Mouse (Mus musculus) heart, embryonic 16.5 days (tissue): ENCODE results near the gene Tcte2. TPM values are rescaled to one million over a fixed set of nuclear protein-coding genes. Genes with fewer than 3 reads are reported as not detected.

Experiments used
- ATAC-seq: fragments of 200-750 bp; cut with Nextera tagmentation; replicated peaks from 2 replicates; pipeline ENCODE4 v1.8.0; 2017; ENCODE audit warnings: moderate number of reproducible peaks; ENCODE audit not compliant: insufficient read depth, low FRiP score; ENCODE audit errors: extremely low read depth
- H3K27ac ChIP-seq: fragments of 300-500 bp; sonication (generic); 2 replicates; pipeline ENCODE4 v1.5.1; 2014; ENCODE audit warnings: mild to moderate bottlenecking, low read length, control low read depth, moderate library complexity
- H3K27me3 ChIP-seq: fragments of 300-500 bp; sonication (generic); 2 replicates; pipeline ENCODE4 v1.6.1; 2014; ENCODE audit warnings: low read length, mixed read lengths; ENCODE audit not compliant: control insufficient read depth, insufficient read depth
- H3K36me3 ChIP-seq: fragments of 300-500 bp; sonication (generic); 2 replicates; pipeline ENCODE4 v1.6.1; 2014; ENCODE audit not compliant: control insufficient read depth, insufficient read depth
- H3K4me1 ChIP-seq: fragments of 300-500 bp; sonication (generic); 2 replicates; pipeline ENCODE4 v1.6.1; 2014; ENCODE audit warnings: low read length, mixed read lengths; ENCODE audit not compliant: control insufficient read depth, insufficient read depth
- H3K4me2 ChIP-seq: fragments of 300-500 bp; sonication (generic); 2 replicates; pipeline ENCODE4 v1.6.1; 2014; ENCODE audit warnings: low read depth, mild to moderate bottlenecking, control low read depth, low read length
- H3K4me3 ChIP-seq: fragments of 300-500 bp; sonication (generic); 2 replicates; pipeline ENCODE4 v1.5.1; 2014; ENCODE audit warnings: mild to moderate bottlenecking, control low read depth, low read length
- H3K9ac ChIP-seq: fragments of 300-500 bp; sonication (generic); 2 replicates; pipeline ENCODE4 v1.6.1; 2014; ENCODE audit warnings: low read length, control low read depth
- H3K9me3 ChIP-seq: fragments of 300-500 bp; sonication (generic); replicated peaks from 2 replicates; pipeline ENCODE4 v1.6.1; 2016; ENCODE audit warnings: low read length; ENCODE audit not compliant: control insufficient read depth
- WGBS: fragments of 180-500 bp; shearing (Covaris S2); extraction: QIAGEN DNeasy Blood & Tissue Kit; methylation state at CpG from one replicate; pipeline ENCODE4 v1.1.7; 2014; 5-methylcytosine and 5-hydroxymethylcytosine counted together
- polyA plus RNA-seq: library from polyadenylated mRNA; unstranded; fragments of >200 nt; fragmentation: Nextera tagmentation; extraction: Ambion mirVana; gene quantifications from 2 replicates; pipeline ENCODE4 v1.2.1, GENCODE M21; 2015

Gene Tcte2
- polyA plus RNA-seq, 1 experiment from 2014 or later: 3.3 TPM

GRCm38 (mm10) chr17:13717428-13717827, 44.2 kb downstream of the Tcte2 start:
- H3K27me3 ChIP-seq: no peaks in the 10 kb centered on the region
- H3K9ac ChIP-seq: no peak overlapping the region
- H3K27ac ChIP-seq: no peak overlapping the region
- no peaks in the 10 kb centered on the region for H3K9me3 ChIP-seq
- H3K36me3 ChIP-seq: no peaks in the 10 kb centered on the region
- H3K4me3 ChIP-seq: no peak overlapping the region
- no peak overlapping the region for H3K4me2 ChIP-seq
- 73% methylated on average over 11 of the region's 11 CpGs for WGBS
- no peak for ATAC-seq
- H3K4me1 ChIP-seq: 0 out of 2 replicates have a peak, but pooled peaks cover 2% of the 10 kb centered on the region

GRCm38 (mm10) chr17:13716336-13716735, 45.3 kb downstream of the Tcte2 start:
- Histone ChIP-seq H3K4me1 (0 out of 2 replicates have a peak, but pooled peaks cover 2% of the 10 kb centered on the region), H3K9me3 (no peaks in the 10 kb centered on the region), H3K9ac (no peak overlapping the region), H3K27me3 (no peaks in the 10 kb centered on the region), H3K4me3 (no peak overlapping the region), H3K4me2 (no peak overlapping the region), H3K36me3 (no peaks in the 10 kb centered on the region), H3K27ac (no peak overlapping the region)
- no peak for ATAC-seq
- 87% methylated on average over 6 of the region's 6 CpGs for WGBS

- no peak overlapping the region for H3K4me3 ChIP-seq
- no peaks in the 10 kb centered on the region for H3K36me3 ChIP-seq
- no peaks in the 10 kb centered on the region for H3K9me3 ChIP-seq
- peak; percentile 40; the same call in 1 of the 2 replicates for ATAC-seq
- H3K27ac ChIP-seq: no peak overlapping the region
- H3K4me1 ChIP-seq: 0 out of 2 replicates have a peak, but pooled peaks cover 2% of the 10 kb centered on the region
- WGBS: 65% methylated on average over 9 of the region's 9 CpGs
- no peak overlapping the region for H3K9ac ChIP-seq
- no peaks in the 10 kb centered on the region for H3K27me3 ChIP-seq
- H3K4me2 ChIP-seq: no peak overlapping the region
Measured at GRCm38 (mm10) chr17:13715511-13715910, 46.1 kb downstream of the Tcte2 start.

GRCm38 (mm10) chr17:13714654-13715053, 47.0 kb downstream of the Tcte2 start:
- Histone ChIP-seq H3K9ac (no peak overlapping the region), H3K4me1 (0 out of 2 replicates have a peak, but pooled peaks cover 2% of the 10 kb centered on the region), H3K9me3 (no peaks in the 10 kb centered on the region), H3K27ac (no peak overlapping the region), H3K36me3 (no peaks in the 10 kb centered on the region), H3K4me3 (no peak overlapping the region), H3K4me2 (no peak overlapping the region), H3K27me3 (no peaks in the 10 kb centered on the region)
- 63% methylated on average over 4 of the region's 4 CpGs for WGBS
- ATAC-seq: no peak

- 80% methylated on average over 4 of the region's 4 CpGs for WGBS
- Histone ChIP-seq H3K4me3 (no peak overlapping the region), H3K27ac (no peak overlapping the region), H3K4me2 (no peak overlapping the region), H3K9ac (no peak overlapping the region), H3K36me3 (no peaks in the 10 kb centered on the region), H3K9me3 (no peaks in the 10 kb centered on the region), H3K4me1 (peaks cover 5% of the 10 kb centered on the region; the same call in 1 of the 2 replicates), H3K27me3 (no peaks in the 10 kb centered on the region)
- no peak for ATAC-seq
Measured at GRCm38 (mm10) chr17:13714128-13714527, 47.5 kb downstream of the Tcte2 start.

GRCm38 (mm10) chr17:13712518-13712917, 49.1 kb downstream of the Tcte2 start:
- Histone ChIP-seq H3K4me1 (peaks cover 3% of the 10 kb centered on the region; the same call in 1 of the 2 replicates), H3K9ac (no peak overlapping the region), H3K27me3 (no peaks in the 10 kb centered on the region), H3K4me3 (no peak overlapping the region), H3K36me3 (no peaks in the 10 kb centered on the region), H3K27ac (no peak overlapping the region), H3K4me2 (no peak overlapping the region), H3K9me3 (no peaks in the 10 kb centered on the region)
- no peak for ATAC-seq
- WGBS: 91% methylated on average over 3 of the region's 3 CpGs

- H3K27me3 ChIP-seq: no peaks in the 10 kb centered on the region
- 79% methylated on average over 6 of the region's 6 CpGs for WGBS
- H3K4me1 ChIP-seq: peaks cover 3% of the 10 kb centered on the region; the same call in 1 of the 2 replicates
Measured at GRCm38 (mm10) chr17:13712116-13712515, 49.5 kb downstream of the Tcte2 start.

GRCm38 (mm10) chr17:13711173-13711572, 50.5 kb downstream of the Tcte2 start:
- H3K4me2 ChIP-seq: no peak overlapping the region
- H3K36me3 ChIP-seq: no peaks in the 10 kb centered on the region
- H3K9me3 ChIP-seq: no peaks in the 10 kb centered on the region
- peaks cover 3% of the 10 kb centered on the region; the same call in 1 of the 2 replicates for H3K4me1 ChIP-seq
- H3K27ac ChIP-seq: no peak overlapping the region
- 75% methylated on average over 5 of the region's 5 CpGs for WGBS
- ATAC-seq: no peak
- no peak overlapping the region for H3K4me3 ChIP-seq
- no peak overlapping the region for H3K9ac ChIP-seq
- H3K27me3 ChIP-seq: no peaks in the 10 kb centered on the region

More at GRCm38 (mm10) chr17:13712116-13712515, 49.5 kb downstream of the Tcte2 start:
- Histone ChIP-seq H3K4me3 (no peak overlapping the region), H3K4me2 (no peak overlapping the region), H3K9me3 (no peaks in the 10 kb centered on the region), H3K9ac (no peak overlapping the region), H3K27ac (no peak overlapping the region), H3K36me3 (no peaks in the 10 kb centered on the region)
- no peak for ATAC-seq

- H3K4me1 ChIP-seq: peaks cover 17% of the 10 kb centered on the region
- 33% methylated on average over 4 of the region's 4 CpGs for WGBS
- H3K9ac ChIP-seq: no peak overlapping the region
- no peak overlapping the region for H3K27ac ChIP-seq
- H3K36me3 ChIP-seq: no peaks in the 10 kb centered on the region
- peaks cover 4% of the 10 kb centered on the region; the same call in 1 of the 2 replicates for H3K9me3 ChIP-seq
- H3K27me3 ChIP-seq: no peaks in the 10 kb centered on the region
- no peak overlapping the region for H3K4me2 ChIP-seq
- no peak for ATAC-seq
- no peak overlapping the region for H3K4me3 ChIP-seq
Measured at GRCm38 (mm10) chr17:13705481-13705921, 56.1 kb downstream of the Tcte2 start.
